Mouse (Mus musculus): ENCODE data around the gene Arhgap24. TPM values are rescaled to one million over a fixed set of nuclear protein-coding genes. Genes with fewer than 3 reads are reported as not detected.
"Not testable (repeated sequence)": the region's sequence is repeated elsewhere in the genome, so short reads cannot be mapped to it uniquely, and the experiment has no call there.

Arhgap24 gene
- polyA plus RNA-seq, 1 experiment from 2014 or later = 4.2 TPM

- Histone ChIP-seq H3K27ac (ENCODE audit: low read depth, low read length) (no peak overlapping the region), H3K4me1 (ENCODE audit: control insufficient read depth, insufficient read depth, low read length) (no peaks in the 10 kb centered on the region), H3K36me3 (ENCODE audit: control insufficient read depth, insufficient read depth, low read length) (no peaks in the 10 kb centered on the region), H3K9me3 (ENCODE audit: control insufficient read depth, low read length) (no peaks in the 10 kb centered on the region), H3K4me3 (ENCODE audit: low read depth, low read length) (no peak overlapping the region), H3K27me3 (ENCODE audit: control insufficient read depth, insufficient read depth, low read length) (no peaks in the 10 kb centered on the region), H3K4me2 (ENCODE audit: low read depth) (no peak overlapping the region), H3K9ac (ENCODE audit: low read length) (no peak overlapping the region)
- DNase-seq (ENCODE audit: low spot score) = no peak
- ATAC-seq (ENCODE audit: insufficient read depth, low FRiP score, low TSS enrichment) = no peak
- 88% methylated on average over 9 of the region's 9 CpGs for WGBS
Measured at GRCm38 (mm10) chr5:102903487-102903886, 422.3 kb downstream of the Arhgap24 start.

DNA sequence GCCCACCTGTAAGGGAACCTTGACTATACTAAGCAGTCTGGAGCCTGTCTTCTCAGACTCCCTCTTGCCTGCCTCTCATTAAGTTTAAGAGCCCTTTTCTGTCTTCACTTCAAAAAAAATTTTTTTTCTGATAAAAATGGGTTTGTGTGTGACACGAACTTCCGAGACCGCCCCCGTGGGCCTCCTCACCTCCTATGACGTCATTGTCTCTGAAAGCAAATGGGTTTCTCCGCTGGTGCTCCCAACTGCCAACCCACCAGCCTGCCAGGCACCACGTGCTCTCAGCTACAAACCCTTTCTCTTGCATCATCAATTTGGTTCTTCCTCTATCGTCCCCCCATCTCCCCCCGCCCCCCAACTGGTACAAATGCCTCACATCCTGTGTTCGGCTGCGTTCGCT is 422.9 kb downstream of the Arhgap24 start:
- Histone ChIP-seq H3K27me3 (ENCODE audit: control insufficient read depth, insufficient read depth, low read length) (no peaks in the 10 kb centered on the region), H3K9ac (ENCODE audit: low read length) (no peak overlapping the region), H3K4me3 (ENCODE audit: low read depth, low read length) (no peak overlapping the region), H3K4me2 (ENCODE audit: low read depth) (no peak overlapping the region), H3K36me3 (ENCODE audit: control insufficient read depth, insufficient read depth, low read length) (no peaks in the 10 kb centered on the region), H3K9me3 (ENCODE audit: control insufficient read depth, low read length) (no peaks in the 10 kb centered on the region), H3K27ac (ENCODE audit: low read depth, low read length) (no peak overlapping the region), H3K4me1 (ENCODE audit: control insufficient read depth, insufficient read depth, low read length) (no peaks in the 10 kb centered on the region)
- ATAC-seq (ENCODE audit: insufficient read depth, low FRiP score, low TSS enrichment) = no peak
- DNase-seq (ENCODE audit: low spot score) = no peak
- 83% methylated on average over 12 of the region's 12 CpGs for WGBS

DNA sequence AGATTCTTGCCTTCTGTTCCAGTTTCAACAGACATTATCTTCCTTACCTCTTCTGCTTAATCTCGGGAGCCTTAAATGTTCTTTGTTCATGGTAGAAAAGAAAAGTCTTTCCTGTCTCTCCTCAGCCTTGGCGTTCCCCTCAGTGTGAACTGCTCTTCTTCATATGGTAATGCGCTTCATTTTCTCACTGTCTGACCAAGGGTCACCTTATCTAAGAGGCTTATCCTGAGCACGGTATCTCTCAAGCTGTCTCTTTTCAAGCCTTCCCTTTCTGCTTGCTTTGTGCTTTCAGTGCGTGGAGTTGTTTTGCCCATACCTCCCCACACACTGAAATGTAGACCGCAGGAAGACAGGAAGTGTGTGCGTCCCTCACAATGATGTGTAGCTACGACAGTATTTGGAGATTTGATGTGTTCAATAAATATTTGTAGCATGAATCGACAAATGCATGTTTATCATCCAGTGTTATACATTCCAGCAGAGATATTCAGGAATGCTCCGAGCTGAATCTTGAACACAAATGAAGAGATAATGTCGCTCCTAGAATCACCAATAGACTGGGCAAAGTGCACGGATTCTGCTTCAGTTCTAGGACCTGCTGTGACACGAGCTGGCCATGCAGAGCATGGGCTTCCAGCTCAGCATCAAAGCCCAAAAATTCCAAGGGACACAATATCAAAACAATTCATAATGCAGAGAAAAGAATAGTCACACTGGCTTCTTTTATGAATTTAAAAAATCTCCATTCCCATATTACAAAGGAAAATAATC is 424.4 kb downstream of the Arhgap24 start:
- Histone ChIP-seq H3K36me3 (ENCODE audit: control insufficient read depth, insufficient read depth, low read length) (no peaks in the 10 kb centered on the region), H3K27me3 (ENCODE audit: control insufficient read depth, insufficient read depth, low read length) (no peaks in the 10 kb centered on the region), H3K4me2 (ENCODE audit: low read depth) (no peak overlapping the region), H3K9me3 (ENCODE audit: control insufficient read depth, low read length) (no peaks in the 10 kb centered on the region), H3K4me3 (ENCODE audit: low read depth, low read length) (no peak overlapping the region), H3K4me1 (ENCODE audit: control insufficient read depth, insufficient read depth, low read length) (no peaks in the 10 kb centered on the region), H3K9ac (ENCODE audit: low read length) (no peak overlapping the region), H3K27ac (ENCODE audit: low read depth, low read length) (no peak overlapping the region)
- no peak for DNase-seq (ENCODE audit: low spot score)
- 67% methylated on average over 13 of the region's 13 CpGs for WGBS
- ATAC-seq (ENCODE audit: insufficient read depth, low FRiP score, low TSS enrichment) = no peak

- Histone ChIP-seq H3K9me3 (ENCODE audit: control insufficient read depth, low read length) (no peaks in the 10 kb centered on the region), H3K27ac (ENCODE audit: low read depth, low read length) (no peak overlapping the region), H3K4me2 (ENCODE audit: low read depth) (no peak overlapping the region), H3K36me3 (ENCODE audit: control insufficient read depth, insufficient read depth, low read length) (no peaks in the 10 kb centered on the region), H3K27me3 (ENCODE audit: control insufficient read depth, insufficient read depth, low read length) (no peaks in the 10 kb centered on the region), H3K4me1 (ENCODE audit: control insufficient read depth, insufficient read depth, low read length) (no peaks in the 10 kb centered on the region), H3K9ac (ENCODE audit: low read length) (no peak overlapping the region), H3K4me3 (ENCODE audit: low read depth, low read length) (no peak overlapping the region)
- 67% methylated on average over 2 of the region's 2 CpGs for WGBS
- no peak for ATAC-seq (ENCODE audit: insufficient read depth, low FRiP score, low TSS enrichment)
- no peak for DNase-seq (ENCODE audit: low spot score)
Measured at GRCm38 (mm10) chr5:102920199-102920598, 439.0 kb downstream of the Arhgap24 start.

GRCm38 (mm10) chr5:102926786-102927185 is 445.6 kb downstream of the Arhgap24 start:
- ATAC-seq (ENCODE audit: insufficient read depth, low FRiP score, low TSS enrichment) (no peak), DNase-seq (ENCODE audit: low spot score) (no peak)
- Histone ChIP-seq H3K36me3 (ENCODE audit: control insufficient read depth, insufficient read depth, low read length) (no peaks in the 10 kb centered on the region), H3K4me1 (ENCODE audit: control insufficient read depth, insufficient read depth, low read length) (no peaks in the 10 kb centered on the region), H3K4me2 (ENCODE audit: low read depth) (no peak overlapping the region), H3K27me3 (ENCODE audit: control insufficient read depth, insufficient read depth, low read length) (no peaks in the 10 kb centered on the region), H3K9me3 (ENCODE audit: control insufficient read depth, low read length) (no peaks in the 10 kb centered on the region), H3K4me3 (ENCODE audit: low read depth, low read length) (no peak overlapping the region), H3K9ac (ENCODE audit: low read length) (no peak overlapping the region), H3K27ac (ENCODE audit: low read depth, low read length) (no peak overlapping the region)
- WGBS = 70% methylated on average over 5 of the region's 5 CpGs

GRCm38 (mm10) chr5:102930161-102930560 is 449.0 kb downstream of the Arhgap24 start:
- no peaks in the 10 kb centered on the region for H3K9me3 ChIP-seq (ENCODE audit: control insufficient read depth, low read length)
- H3K36me3 ChIP-seq (ENCODE audit: control insufficient read depth, insufficient read depth, low read length) = no peaks in the 10 kb centered on the region
- DNase-seq (ENCODE audit: low spot score) = no peak
- no peak overlapping the region for H3K27ac ChIP-seq (ENCODE audit: low read depth, low read length)
- H3K9ac ChIP-seq (ENCODE audit: low read length) = no peak overlapping the region
- no peak for ATAC-seq (ENCODE audit: insufficient read depth, low FRiP score, low TSS enrichment)
- no peak overlapping the region for H3K4me3 ChIP-seq (ENCODE audit: low read depth, low read length)
- no peak overlapping the region for H3K4me2 ChIP-seq (ENCODE audit: low read depth)
- no peaks in the 10 kb centered on the region for H3K27me3 ChIP-seq (ENCODE audit: control insufficient read depth, insufficient read depth, low read length)
- 70% methylated on average over 6 of the region's 6 CpGs for WGBS
- H3K4me1 ChIP-seq (ENCODE audit: control insufficient read depth, insufficient read depth, low read length) = no peaks in the 10 kb centered on the region

- H3K9me3 ChIP-seq (ENCODE audit: control insufficient read depth, low read length); DNase-seq (ENCODE audit: low spot score); H3K27ac ChIP-seq (ENCODE audit: low read depth, low read length); H3K4me3 ChIP-seq (ENCODE audit: low read depth, low read length); H3K4me1 ChIP-seq (ENCODE audit: control insufficient read depth, insufficient read depth, low read length); H3K27me3 ChIP-seq (ENCODE audit: control insufficient read depth, insufficient read depth, low read length); H3K36me3 ChIP-seq (ENCODE audit: control insufficient read depth, insufficient read depth, low read length); ATAC-seq (ENCODE audit: insufficient read depth, low FRiP score, low TSS enrichment); H3K9ac ChIP-seq (ENCODE audit: low read length); H3K4me2 ChIP-seq (ENCODE audit: low read depth): not testable (repeated sequence)
- WGBS = 83% methylated on average over 17 of the region's 17 CpGs
Measured at GRCm38 (mm10) chr5:102943864-102944630, 462.9 kb downstream of the Arhgap24 start.

DNA sequence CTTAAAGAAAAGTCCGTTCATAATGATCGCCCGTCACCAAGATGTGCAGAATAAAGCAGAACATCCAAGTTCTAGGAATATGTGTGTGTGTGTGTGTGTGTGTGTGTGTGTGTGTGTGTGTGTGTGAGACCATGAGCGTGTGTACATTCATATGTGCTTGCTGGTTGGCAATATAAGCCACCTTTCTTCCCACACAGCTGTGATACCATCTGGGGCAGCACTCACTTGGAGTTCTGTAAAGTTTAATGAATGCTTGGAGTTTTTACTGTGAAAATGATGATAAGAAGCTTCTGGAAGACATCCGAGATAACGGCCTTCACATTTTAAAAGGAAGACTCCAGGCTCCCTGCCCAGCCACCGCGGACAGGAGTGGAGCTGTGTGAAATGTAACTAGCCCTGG is 465.4 kb downstream of the Arhgap24 start:
- no peaks in the 10 kb centered on the region for H3K9me3 ChIP-seq (ENCODE audit: control insufficient read depth, low read length)
- ATAC-seq (ENCODE audit: insufficient read depth, low FRiP score, low TSS enrichment) (no peak), DNase-seq (ENCODE audit: low spot score) (no peak)
- no peaks in the 10 kb centered on the region for H3K4me1 ChIP-seq (ENCODE audit: control insufficient read depth, insufficient read depth, low read length)
- no peaks in the 10 kb centered on the region for H3K27me3 ChIP-seq (ENCODE audit: control insufficient read depth, insufficient read depth, low read length)
- no peaks in the 10 kb centered on the region for H3K36me3 ChIP-seq (ENCODE audit: control insufficient read depth, insufficient read depth, low read length)
- no peak overlapping the region for H3K9ac ChIP-seq (ENCODE audit: low read length)
- no peak overlapping the region for H3K4me2 ChIP-seq (ENCODE audit: low read depth)
- H3K27ac ChIP-seq (ENCODE audit: low read depth, low read length) = no peak overlapping the region
- 90% methylated on average over 8 of the region's 8 CpGs for WGBS
- H3K4me3 ChIP-seq (ENCODE audit: low read depth, low read length) = no peak overlapping the region
